Mouse (Mus musculus): Measurements from ENCODE around the gene Gprc5b. TPM values are rescaled to one million over a fixed set of nuclear protein-coding genes. Genes with fewer than 3 reads are reported as not detected.

Gprc5b gene
- polyA plus RNA-seq, 1 experiment from 2014 or later, result 13.2 TPM

DNA sequence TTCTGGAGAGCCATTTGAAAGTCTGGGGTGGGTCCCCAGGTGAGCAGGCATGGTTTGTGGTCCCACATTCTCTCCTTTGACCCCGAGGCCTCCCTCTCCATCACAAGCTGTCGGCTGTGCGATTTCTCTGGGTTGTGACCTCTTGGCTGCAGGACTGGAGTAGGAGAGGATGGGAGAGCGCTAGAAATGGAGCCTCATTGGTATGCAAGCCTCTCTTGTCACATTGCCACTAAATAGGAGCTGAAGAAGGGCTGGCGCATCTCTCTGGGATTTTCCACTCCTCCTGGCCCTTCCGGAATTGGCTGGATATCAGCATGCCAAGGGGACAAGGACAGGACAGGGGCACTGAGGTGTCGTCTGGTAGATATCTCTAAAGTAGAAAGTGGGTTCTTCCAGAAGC lies 29.8 kb downstream of the Gprc5b start:
- 0 out of 2 replicates have a peak, but pooled peaks cover 2% of the 10 kb centered on the region for H3K36me3 ChIP-seq
- H3K9ac ChIP-seq, result no peak overlapping the region
- peaks cover 8% of the 10 kb centered on the region; the same call in 1 of the 2 replicates for H3K4me1 ChIP-seq
- H3K4me3 ChIP-seq, result no peak overlapping the region
- no peaks in the 10 kb centered on the region for H3K27me3 ChIP-seq
- no peak overlapping the region for H3K4me2 ChIP-seq (replicated peaks)
- WGBS, result 27% methylated on average over 7 of the region's 7 CpGs
- H3K9me3 ChIP-seq (replicated peaks), result no peaks in the 10 kb centered on the region
- H3K27ac ChIP-seq, result no peak overlapping the region
- no peak for ATAC-seq (ENCODE audit: low FRiP score)

DNA sequence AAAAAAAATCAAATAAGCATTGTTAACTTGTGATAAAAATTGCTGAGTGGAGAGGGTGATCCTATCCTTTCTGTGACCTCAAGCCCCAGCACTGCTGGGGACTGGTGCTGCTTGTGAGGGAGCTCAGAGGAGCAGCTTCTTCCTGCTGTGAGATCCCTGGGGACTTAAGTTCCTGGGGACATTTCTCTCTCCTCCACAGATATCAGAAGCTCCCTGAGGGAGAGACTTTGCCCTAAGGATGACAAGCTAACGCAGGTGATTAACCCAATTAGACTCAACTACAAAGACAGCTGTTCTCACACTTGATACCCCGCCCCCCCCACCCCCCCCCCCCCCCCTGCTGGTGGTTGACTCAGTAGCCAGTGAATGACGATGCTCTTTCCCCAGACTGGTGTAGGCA lies 30.2 kb downstream of the Gprc5b start:
- H3K27me3 ChIP-seq, result no peaks in the 10 kb centered on the region
- no peak for ATAC-seq (ENCODE audit: low FRiP score)

DNA sequence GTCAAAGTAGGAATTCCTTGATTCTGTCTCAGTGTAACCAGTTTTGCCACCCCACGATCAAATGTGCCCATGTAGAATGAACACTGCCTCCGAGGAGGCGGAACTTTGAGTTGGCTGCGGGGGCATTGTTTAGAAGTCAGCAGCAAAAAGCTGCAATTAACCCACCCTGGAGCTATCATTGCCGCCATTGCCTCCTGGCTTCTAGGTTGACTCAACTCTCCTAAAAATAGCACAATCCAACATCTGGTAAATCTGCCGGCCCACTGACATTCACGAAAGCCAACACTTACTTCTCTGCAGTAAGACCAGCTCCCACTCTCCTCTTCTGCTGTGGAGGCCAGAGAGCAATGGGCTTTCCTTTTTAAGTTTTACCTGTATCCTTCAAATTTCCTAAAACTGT lies 35.8 kb downstream of the Gprc5b start:
- Histone ChIP-seq H3K4me2 (replicated peaks) (no peak overlapping the region), H3K4me3 (no peak overlapping the region), H3K36me3 (no peaks in the 10 kb centered on the region), H3K4me1 (no peaks in the 10 kb centered on the region), H3K9ac (no peak overlapping the region), H3K9me3 (replicated peaks) (no peaks in the 10 kb centered on the region), H3K27me3 (no peaks in the 10 kb centered on the region), H3K27ac (no peak overlapping the region)
- ATAC-seq (ENCODE audit: low FRiP score), result no peak
- 78% methylated on average over 7 of the region's 7 CpGs for WGBS

More for the DNA sequence above, 30.2 kb downstream of the Gprc5b start:
- Histone ChIP-seq H3K36me3 (0 out of 2 replicates have a peak, but pooled peaks cover 2% of the 10 kb centered on the region), H3K4me1 (peaks cover 8% of the 10 kb centered on the region; the same call in 1 of the 2 replicates), H3K4me3 (no peak overlapping the region), H3K27ac (no peak overlapping the region), H3K4me2 (replicated peaks) (no peak overlapping the region), H3K9me3 (replicated peaks) (no peaks in the 10 kb centered on the region), H3K9ac (no peak overlapping the region)
- 0% methylated on average over 3 of the region's 3 CpGs for WGBS

GRCm38 (mm10) chr7:118956616-118957246 lies 38.3 kb downstream of the Gprc5b start:
- H3K36me3 ChIP-seq, result no peaks in the 10 kb centered on the region
- no peaks in the 10 kb centered on the region for H3K4me1 ChIP-seq
- no peak overlapping the region for H3K4me3 ChIP-seq
- H3K27ac ChIP-seq, result no peak overlapping the region
- no peak overlapping the region for H3K9ac ChIP-seq
- H3K9me3 ChIP-seq (replicated peaks), result no peaks in the 10 kb centered on the region
- H3K4me2 ChIP-seq (replicated peaks), result no peak overlapping the region
- ATAC-seq (ENCODE audit: low FRiP score), result no peak
- H3K27me3 ChIP-seq, result no peaks in the 10 kb centered on the region
- 81% methylated on average over 4 of the region's 4 CpGs for WGBS

DNA sequence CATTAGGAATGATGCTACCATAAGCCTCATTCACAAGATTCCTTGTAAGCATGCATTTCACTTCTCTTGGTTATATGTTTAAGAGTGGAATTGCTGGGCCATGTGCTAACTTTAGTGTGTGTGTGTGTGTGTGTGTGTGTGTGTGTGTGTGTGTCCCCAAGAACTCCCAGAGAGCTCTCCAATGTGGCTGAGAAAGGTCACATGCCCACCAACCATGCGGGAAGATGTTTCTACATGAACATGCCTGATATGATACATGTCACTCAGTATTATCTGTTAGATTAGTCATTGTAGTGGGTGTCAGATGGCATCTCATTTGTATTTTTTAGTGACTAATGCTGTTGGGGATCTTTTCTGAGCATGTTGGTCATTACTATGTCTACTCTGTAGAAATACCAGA lies 40.0 kb downstream of the Gprc5b start:
- H3K4me2 ChIP-seq (replicated peaks), result no peak overlapping the region
- H3K36me3 ChIP-seq, result no peaks in the 10 kb centered on the region
- H3K4me1 ChIP-seq, result no peaks in the 10 kb centered on the region
- no peaks in the 10 kb centered on the region for H3K27me3 ChIP-seq
- H3K4me3 ChIP-seq, result no peak overlapping the region
- WGBS, result 94% methylated on average over 1 of the region's 1 CpGs
- H3K9ac ChIP-seq, result no peak overlapping the region
- no peak overlapping the region for H3K27ac ChIP-seq
- ATAC-seq (ENCODE audit: low FRiP score), result no peak
- no peaks in the 10 kb centered on the region for H3K9me3 ChIP-seq (replicated peaks)

DNA sequence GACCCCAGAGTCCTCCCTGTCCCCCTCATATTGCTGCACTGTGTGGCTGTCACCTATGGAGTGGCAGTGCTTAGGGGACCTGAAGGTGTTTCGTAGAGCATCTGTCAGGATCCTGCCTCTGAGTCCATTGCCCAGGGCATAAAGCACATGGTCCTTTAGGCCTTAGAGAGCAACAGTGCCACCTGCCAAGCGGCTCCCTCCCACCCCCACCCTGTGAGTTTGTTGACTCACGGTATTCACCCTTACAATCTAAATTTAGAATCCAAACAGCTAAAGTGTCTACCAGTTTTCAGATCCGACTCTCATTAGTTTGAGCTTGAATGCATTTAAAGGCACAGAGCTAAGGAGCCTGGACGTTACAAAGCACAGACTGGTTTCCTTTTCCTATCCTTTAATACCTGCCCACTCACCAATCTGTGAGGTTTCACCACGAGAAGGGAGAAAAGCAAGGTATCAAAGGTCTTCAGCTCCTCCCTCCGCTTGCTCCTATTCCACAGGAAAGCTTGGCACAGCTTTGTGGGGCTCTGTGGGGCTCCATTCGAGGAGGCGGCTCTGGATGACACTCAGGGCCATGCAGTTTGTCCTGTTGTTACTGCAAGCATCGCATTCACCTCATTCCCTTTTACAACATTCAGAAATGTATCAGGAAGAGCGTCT lies 41.3 kb downstream of the Gprc5b start:
- no peaks in the 10 kb centered on the region for H3K9me3 ChIP-seq (replicated peaks)
- no peak overlapping the region for H3K9ac ChIP-seq
- ATAC-seq (ENCODE audit: low FRiP score), result no peak
- no peaks in the 10 kb centered on the region for H3K27me3 ChIP-seq
- no peak overlapping the region for H3K4me2 ChIP-seq (replicated peaks)
- no peak overlapping the region for H3K27ac ChIP-seq
- H3K36me3 ChIP-seq, result no peaks in the 10 kb centered on the region
- WGBS, result 66% methylated on average over 11 of the region's 11 CpGs
- H3K4me3 ChIP-seq, result no peak overlapping the region
- H3K4me1 ChIP-seq, result no peaks in the 10 kb centered on the region

DNA sequence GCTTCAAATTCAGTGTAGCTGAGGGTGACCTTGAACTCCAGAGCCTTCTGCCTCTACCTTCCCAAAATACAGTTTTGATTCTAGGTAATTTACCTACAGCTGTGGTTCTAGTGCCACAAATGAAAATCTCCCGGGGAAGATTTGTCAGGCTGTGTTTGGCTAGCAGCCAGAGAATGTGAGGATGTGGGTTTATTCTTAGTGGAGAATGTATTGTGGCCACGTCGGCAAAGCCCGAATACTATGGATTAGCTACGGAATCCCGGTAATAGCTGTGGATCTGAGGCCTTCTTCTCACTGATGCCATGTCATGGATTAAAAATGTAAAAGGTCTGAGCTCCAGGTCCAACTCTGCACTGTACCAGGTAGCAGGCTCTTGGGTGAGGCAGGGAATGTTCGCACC lies 45.3 kb downstream of the Gprc5b start:
- Histone ChIP-seq H3K4me2 (replicated peaks) (no peak overlapping the region), H3K4me3 (no peak overlapping the region), H3K9ac (no peak overlapping the region), H3K27me3 (no peaks in the 10 kb centered on the region), H3K27ac (no peak overlapping the region), H3K4me1 (no peaks in the 10 kb centered on the region), H3K36me3 (no peaks in the 10 kb centered on the region), H3K9me3 (replicated peaks) (no peaks in the 10 kb centered on the region)
- WGBS, result 78% methylated on average over 7 of the region's 7 CpGs
- no peak for ATAC-seq (ENCODE audit: low FRiP score)

DNA sequence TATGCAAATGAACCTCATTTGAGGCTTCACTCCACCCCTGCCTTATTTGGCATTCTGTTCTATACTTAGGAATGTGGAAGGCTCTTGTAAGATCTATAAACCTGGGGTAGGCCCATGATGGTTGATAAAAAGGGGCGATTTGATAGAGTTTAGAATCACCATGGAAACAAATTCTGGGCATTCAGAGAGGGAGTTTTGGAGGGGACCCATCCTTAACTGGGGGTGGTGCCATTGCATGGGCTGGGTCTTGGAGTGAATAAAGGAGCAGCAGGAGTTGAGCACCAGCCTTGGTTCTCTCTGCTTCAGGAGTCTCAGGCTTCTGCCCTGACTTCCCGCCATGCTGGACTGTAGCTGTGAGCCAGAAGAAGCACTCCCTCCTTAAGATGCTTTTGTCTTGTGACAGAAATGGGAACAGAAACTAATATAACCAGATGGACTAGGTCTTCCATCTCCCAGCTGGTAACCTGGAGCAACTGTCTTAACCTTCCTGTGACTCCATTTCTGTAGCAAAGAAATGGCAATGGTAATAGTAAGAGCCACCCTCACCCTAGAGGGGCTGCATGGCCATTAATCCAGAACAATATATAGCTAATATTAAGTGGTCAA lies 46.2 kb downstream of the Gprc5b start:
- 62% methylated on average over 2 of the region's 2 CpGs for WGBS
- no peak for ATAC-seq (ENCODE audit: low FRiP score)

GRCm38 (mm10) chr7:118947241-118947640 lies 47.8 kb downstream of the Gprc5b start:
- Histone ChIP-seq H3K4me2 (replicated peaks) (no peak overlapping the region), H3K36me3 (no peaks in the 10 kb centered on the region), H3K4me3 (no peak overlapping the region), H3K9ac (no peak overlapping the region), H3K27me3 (no peaks in the 10 kb centered on the region), H3K4me1 (peaks cover 6% of the 10 kb centered on the region), H3K27ac (no peak overlapping the region), H3K9me3 (replicated peaks) (no peaks in the 10 kb centered on the region)
- 50% methylated on average over 3 of the region's 3 CpGs for WGBS
- no peak for ATAC-seq (ENCODE audit: low FRiP score)

More for the DNA sequence above, 46.2 kb downstream of the Gprc5b start:
- H3K9me3 ChIP-seq (replicated peaks), result no peaks in the 10 kb centered on the region
- no peaks in the 10 kb centered on the region for H3K4me1 ChIP-seq
- H3K4me2 ChIP-seq (replicated peaks), result no peak overlapping the region
- no peaks in the 10 kb centered on the region for H3K36me3 ChIP-seq
- H3K27me3 ChIP-seq, result no peaks in the 10 kb centered on the region
- H3K9ac ChIP-seq, result no peak overlapping the region
- H3K4me3 ChIP-seq, result no peak overlapping the region
- H3K27ac ChIP-seq, result no peak overlapping the region

- H3K9ac ChIP-seq, result no peak overlapping the region
- peaks cover 6% of the 10 kb centered on the region for H3K4me1 ChIP-seq
- H3K36me3 ChIP-seq, result no peaks in the 10 kb centered on the region
- H3K4me2 ChIP-seq (replicated peaks), result no peak overlapping the region
- no peak overlapping the region for H3K27ac ChIP-seq
- 29% methylated on average over 2 of the region's 2 CpGs for WGBS
- no peaks in the 10 kb centered on the region for H3K9me3 ChIP-seq (replicated peaks)
- no peaks in the 10 kb centered on the region for H3K27me3 ChIP-seq
- ATAC-seq (ENCODE audit: low FRiP score), result no peak
- H3K4me3 ChIP-seq, result no peak overlapping the region
These were observed 50.1 kb downstream of the Gprc5b start for GRCm38 (mm10) chr7:118944884-118945283.

GRCm38 (mm10) chr7:118943170-118943569 lies 51.8 kb downstream of the Gprc5b start:
- no peak overlapping the region for H3K27ac ChIP-seq
- no peaks in the 10 kb centered on the region for H3K9me3 ChIP-seq (replicated peaks)
- no peaks in the 10 kb centered on the region for H3K36me3 ChIP-seq
- no peaks in the 10 kb centered on the region for H3K27me3 ChIP-seq
- no peak overlapping the region for H3K9ac ChIP-seq
- H3K4me1 ChIP-seq, result peaks cover 6% of the 10 kb centered on the region
- 50% methylated on average over 7 of the region's 7 CpGs for WGBS
- no peak overlapping the region for H3K4me2 ChIP-seq (replicated peaks)
- ATAC-seq (ENCODE audit: low FRiP score), result peak; percentile 32; the same call in 1 of the 2 replicates
- no peak overlapping the region for H3K4me3 ChIP-seq

DNA sequence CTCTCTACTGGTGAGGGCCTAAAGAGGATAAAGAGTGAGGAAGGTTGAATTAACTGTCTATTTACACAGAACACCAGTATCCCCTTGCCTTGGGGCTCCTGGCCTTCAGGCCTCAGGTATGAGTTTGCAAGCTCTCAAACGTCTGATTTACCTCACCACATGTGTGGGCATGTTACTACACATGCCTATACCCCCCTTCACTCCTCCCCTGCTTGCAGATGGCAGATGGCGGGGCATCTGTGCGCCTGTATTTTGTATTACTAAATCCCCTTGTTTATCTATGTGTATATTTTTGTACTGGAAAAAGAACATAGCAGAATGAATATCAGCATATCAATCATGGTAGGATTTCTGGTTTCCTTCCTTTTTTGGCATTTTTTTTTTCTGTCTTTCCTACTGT lies 52.7 kb downstream of the Gprc5b start:
- H3K27me3 ChIP-seq, result no peaks in the 10 kb centered on the region
- no peak for ATAC-seq (ENCODE audit: low FRiP score)
- H3K4me3 ChIP-seq, result no peak overlapping the region
- no peak overlapping the region for H3K9ac ChIP-seq
- peaks cover 6% of the 10 kb centered on the region for H3K4me1 ChIP-seq
- 86% methylated on average over 3 of the region's 3 CpGs for WGBS
- H3K9me3 ChIP-seq (replicated peaks), result no peaks in the 10 kb centered on the region
- no peak overlapping the region for H3K27ac ChIP-seq
- no peak overlapping the region for H3K4me2 ChIP-seq (replicated peaks)
- no peaks in the 10 kb centered on the region for H3K36me3 ChIP-seq
